Mouse (Mus musculus) small intestine, adult 2 months (tissue): Measurements from ENCODE around the gene Faf1.

Experiments used
- CTCF ChIP-seq: fragments of 200-500 bp; IDR thresholded peaks from 2 replicates; pipeline ENCODE4 v1.5.1; 2012; ENCODE audit warnings: low read depth, mild to moderate bottlenecking, control low read depth, inconsistent platforms, low read length, moderate library complexity, mixed read lengths; ENCODE audit not compliant: insufficient replicate concordance, insufficient read length; ENCODE audit errors: extremely low read depth
- POLR2A ChIP-seq: fragments of 200-500 bp; IDR thresholded peaks from 2 replicates; pipeline ENCODE4 v1.6.1; 2012; ENCODE audit warnings: low read depth, mild to moderate bottlenecking, control low read depth, inconsistent platforms, low read length, moderate library complexity

GRCm38 (mm10) chr4:109819455-109819854 lies 143.1 kb downstream of the Faf1 start:
- TF ChIP-seq CTCF (no peak), POLR2A (no peak)
